Mouse (Mus musculus) CH12.LX (cell line): ENCODE results near the gene Trp73.

ENCODE experiments used
- MYC ChIP-seq: IDR thresholded peaks from 2 replicates; pipeline ENCODE4 v1.6.1; 2011; ENCODE audit warnings: low read depth, mild to moderate bottlenecking, improper control_type of control experiment, low read length
- POLR2A ChIP-seq: IDR thresholded peaks from 2 replicates; pipeline ENCODE4 v1.6.1; 2011; ENCODE audit warnings: low read depth, mild to moderate bottlenecking, improper control_type of control experiment, low read length
- ZNF384 ChIP-seq: IDR thresholded peaks from 2 replicates; pipeline ENCODE4 v1.6.1; 2012; ENCODE audit warnings: low read depth, low read length, improper control_type of control experiment, inconsistent platforms

DNA sequence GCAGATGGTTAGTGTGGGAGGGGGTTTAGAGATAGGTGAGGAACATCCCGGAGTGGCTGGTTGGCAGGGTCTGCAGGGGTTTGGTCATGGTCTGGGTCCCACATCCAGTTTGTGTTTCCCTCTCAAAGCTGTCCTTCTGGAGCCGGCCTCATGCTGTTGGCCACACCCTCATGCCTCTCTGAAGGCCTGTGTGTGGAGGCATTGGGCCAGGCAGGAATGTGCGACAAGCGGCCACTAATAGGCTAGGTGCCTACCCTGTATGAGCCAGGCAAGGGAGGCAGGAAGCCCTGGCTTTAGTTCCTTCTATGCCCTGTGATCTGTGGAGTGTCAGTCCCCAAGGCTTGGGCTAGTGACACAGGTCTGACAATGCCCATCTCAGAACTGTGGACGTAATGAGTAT lies 45.0 kb upstream of the Trp73 start:
- no peak for TF ChIP-seq ZNF384
- no peak for TF ChIP-seq MYC
- TF ChIP-seq POLR2A = no peak
